Mouse (Mus musculus) common myeloid progenitor, adult 5-6 weeks (primary cell): ENCODE measurements around the gene Arid4b. TPM values are rescaled to one million over a fixed set of nuclear protein-coding genes. Genes with fewer than 3 reads are reported as not detected.

Source experiments
- ATAC-seq: replicated peaks from 2 replicates; pipeline ENCODE4 v1.8.0; 2016; ENCODE audit warnings: low read depth, mild to moderate bottlenecking, moderate TSS enrichment, inconsistent platforms; ENCODE audit not compliant: poor library complexity, severe bottlenecking
- total RNA-seq: library from RNA; stranded (forward); fragments of 200-1000, 187-1606 nt; gene quantifications from 2 replicates; pipeline ENCODE4 v1.2.3, GENCODE M21; 2017

Arid4b gene
- total RNA-seq, 1 experiment from 2014 or later: 72.9 TPM

- ATAC-seq: no peak
Measured at GRCm38 (mm10) chr13:14179669-14180068, 116.6 kb downstream of the Arid4b start.

- ATAC-seq: no peak
Measured at GRCm38 (mm10) chr13:14245946-14246345, 182.9 kb downstream of the Arid4b start.

Other genes starting within 250 kb of the Arid4b start
- gene B3galnt2, start 108.8 kb upstream of the Arid4b start, total RNA-seq: 53.3 and 69.8 TPM in 2 replicates
- gene Tbce, start 23.6 kb upstream of the Arid4b start, total RNA-seq: 71.0 and 77.9 TPM in 2 replicates
- 16.9 and 25.4 TPM in 2 replicates for gene Ggps1, start 256 bp downstream of the Arid4b start, total RNA-seq